Mouse (Mus musculus): ENCODE measurements around the gene Rgl1. TPM values are rescaled to one million over a fixed set of nuclear protein-coding genes. Genes with fewer than 3 reads are reported as not detected.

Gene Rgl1
- polyA plus RNA-seq, 1 experiment from 2014 or later, result 34.8 TPM

DNA sequence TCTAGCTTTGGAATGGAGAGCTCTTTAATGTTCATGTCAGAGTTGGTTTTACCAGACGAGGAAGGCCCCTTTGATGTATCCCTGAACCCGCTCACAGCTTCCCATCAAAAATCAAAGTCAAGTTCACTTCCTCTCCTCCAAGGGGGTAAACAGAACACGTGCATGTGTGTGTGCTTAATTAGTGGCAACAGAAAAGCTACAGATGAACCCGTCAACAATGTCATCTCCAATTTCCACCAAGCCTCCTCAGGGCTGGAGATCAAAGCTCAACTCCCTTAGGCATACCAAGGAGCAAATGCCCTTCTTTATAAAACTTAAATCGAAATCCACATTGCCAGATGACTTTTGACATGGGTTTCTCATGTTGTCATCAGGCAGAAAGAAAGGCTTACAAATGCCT, 191.1 kb downstream of the Rgl1 start:
- Histone ChIP-seq H3K9me3 (ENCODE audit: control insufficient read depth, low read length) (no peaks in the 10 kb centered on the region), H3K4me1 (ENCODE audit: control insufficient read depth, insufficient read depth, low read length) (peaks cover 29% of the 10 kb centered on the region), H3K4me2 (ENCODE audit: low read depth) (no peak overlapping the region), H3K36me3 (ENCODE audit: control insufficient read depth, insufficient read depth, low read length) (no peaks in the 10 kb centered on the region), H3K27ac (ENCODE audit: low read depth, low read length) (no peak overlapping the region), H3K27me3 (ENCODE audit: control insufficient read depth, insufficient read depth, low read length) (no peaks in the 10 kb centered on the region), H3K9ac (ENCODE audit: low read length) (no peak overlapping the region), H3K4me3 (ENCODE audit: low read depth, low read length) (no peak overlapping the region)
- ATAC-seq (ENCODE audit: insufficient read depth, low FRiP score, low TSS enrichment), result no peak
- DNase-seq (ENCODE audit: low spot score), result no peak
- 70% methylated on average over 5 of the region's 5 CpGs for WGBS

GRCm38 (mm10) chr1:152573470-152574059, 192.6 kb downstream of the Rgl1 start:
- H3K4me3 ChIP-seq (ENCODE audit: low read depth, low read length), result no peak overlapping the region

DNA sequence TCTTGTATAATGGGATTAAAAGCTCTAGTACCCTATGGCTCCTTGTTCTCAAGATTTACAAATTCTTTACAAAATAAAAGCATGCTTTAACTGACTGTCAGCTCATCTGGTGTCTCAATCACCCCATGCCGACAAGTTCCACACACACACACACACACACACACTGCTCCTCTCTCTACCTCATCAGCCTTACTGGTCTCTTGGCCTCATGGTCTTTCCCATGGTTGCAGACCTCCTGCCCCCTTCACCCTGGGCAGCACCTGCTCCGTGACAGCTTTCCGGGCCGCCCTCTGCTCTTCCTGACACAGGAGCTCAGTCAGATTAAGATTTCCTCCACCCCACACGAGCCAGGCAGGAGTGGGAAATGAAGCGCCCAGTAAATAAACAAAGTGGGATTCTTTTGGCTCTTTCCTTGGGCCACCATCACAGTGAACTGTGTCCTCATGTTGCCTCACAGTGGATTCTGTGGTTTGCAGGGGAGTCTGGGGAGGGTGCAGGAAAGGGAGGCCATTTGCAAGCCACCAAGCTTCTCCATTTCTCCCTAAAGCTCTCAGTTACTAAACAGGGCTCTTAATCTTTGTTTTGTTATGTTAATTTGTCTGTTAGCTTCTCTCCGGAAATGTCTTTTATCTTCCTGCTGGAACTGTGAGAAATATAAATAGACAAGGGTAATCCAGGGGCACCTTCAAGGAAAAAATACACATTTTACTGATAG, 193.2 kb downstream of the Rgl1 start:
- DNase-seq (ENCODE audit: low spot score) (no peak), ATAC-seq (ENCODE audit: insufficient read depth, low FRiP score, low TSS enrichment) (peak; percentile 17; the same call in 1 of the 2 replicates)
- Histone ChIP-seq H3K9me3 (ENCODE audit: control insufficient read depth, low read length) (no peaks in the 10 kb centered on the region), H3K4me3 (ENCODE audit: low read depth, low read length) (no peak overlapping the region), H3K27ac (ENCODE audit: low read depth, low read length) (no peak overlapping the region), H3K27me3 (ENCODE audit: control insufficient read depth, insufficient read depth, low read length) (no peaks in the 10 kb centered on the region), H3K9ac (ENCODE audit: low read length) (no peak overlapping the region), H3K36me3 (ENCODE audit: control insufficient read depth, insufficient read depth, low read length) (no peaks in the 10 kb centered on the region), H3K4me2 (ENCODE audit: low read depth) (no peak overlapping the region), H3K4me1 (ENCODE audit: control insufficient read depth, insufficient read depth, low read length) (peaks cover 34% of the 10 kb centered on the region)
- 30% methylated on average over 7 of the region's 7 CpGs for WGBS

More at GRCm38 (mm10) chr1:152573470-152574059, 192.6 kb downstream of the Rgl1 start:
- Histone ChIP-seq H3K36me3 (ENCODE audit: control insufficient read depth, insufficient read depth, low read length) (no peaks in the 10 kb centered on the region), H3K27ac (ENCODE audit: low read depth, low read length) (no peak overlapping the region), H3K4me1 (ENCODE audit: control insufficient read depth, insufficient read depth, low read length) (peaks cover 29% of the 10 kb centered on the region), H3K4me2 (ENCODE audit: low read depth) (no peak overlapping the region), H3K9me3 (ENCODE audit: control insufficient read depth, low read length) (no peaks in the 10 kb centered on the region), H3K9ac (ENCODE audit: low read length) (no peak overlapping the region), H3K27me3 (ENCODE audit: control insufficient read depth, insufficient read depth, low read length) (no peaks in the 10 kb centered on the region)
- WGBS, result 60% methylated on average over 8 of the region's 8 CpGs
- DNase-seq (ENCODE audit: low spot score) (no peak), ATAC-seq (ENCODE audit: insufficient read depth, low FRiP score, low TSS enrichment) (0 out of 2 replicates have a peak, but pooled peaks have one; percentile 9)

- no peak overlapping the region for H3K4me3 ChIP-seq (ENCODE audit: low read depth, low read length)
- H3K4me1 ChIP-seq (ENCODE audit: control insufficient read depth, insufficient read depth, low read length), result peaks cover 32% of the 10 kb centered on the region
- ATAC-seq (ENCODE audit: insufficient read depth, low FRiP score, low TSS enrichment), result no peak
- H3K36me3 ChIP-seq (ENCODE audit: control insufficient read depth, insufficient read depth, low read length), result no peaks in the 10 kb centered on the region
- H3K9ac ChIP-seq (ENCODE audit: low read length), result no peak overlapping the region
- H3K4me2 ChIP-seq (ENCODE audit: low read depth), result no peak overlapping the region
- 93% methylated on average over 14 of the region's 14 CpGs for WGBS
- no peaks in the 10 kb centered on the region for H3K27me3 ChIP-seq (ENCODE audit: control insufficient read depth, insufficient read depth, low read length)
- no peak for DNase-seq (ENCODE audit: low spot score)
- no peaks in the 10 kb centered on the region for H3K9me3 ChIP-seq (ENCODE audit: control insufficient read depth, low read length)
- no peak overlapping the region for H3K27ac ChIP-seq (ENCODE audit: low read depth, low read length)
These were observed 194.8 kb downstream of the Rgl1 start for GRCm38 (mm10) chr1:152571340-152571739.

DNA sequence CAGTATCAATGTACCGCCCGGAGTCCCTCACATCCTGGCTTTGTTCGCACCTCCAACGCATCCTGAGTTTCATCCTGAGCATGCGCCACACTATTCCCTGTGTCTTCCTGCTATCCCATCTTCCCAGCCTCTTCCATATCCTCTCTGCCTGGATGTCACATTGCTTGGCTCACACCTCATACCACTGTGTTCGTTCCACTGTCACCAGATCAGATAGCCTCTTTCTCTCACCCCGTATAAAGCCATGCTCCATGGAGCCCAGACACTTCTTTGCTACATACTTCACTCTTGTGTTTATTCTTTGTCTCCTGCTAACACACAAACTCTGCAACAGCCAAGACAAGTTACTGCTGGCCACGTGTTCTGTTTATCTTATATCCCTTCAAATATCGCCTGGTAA, 195.5 kb downstream of the Rgl1 start:
- H3K9me3 ChIP-seq (ENCODE audit: control insufficient read depth, low read length), result no peaks in the 10 kb centered on the region
- H3K36me3 ChIP-seq (ENCODE audit: control insufficient read depth, insufficient read depth, low read length), result no peaks in the 10 kb centered on the region
- H3K4me3 ChIP-seq (ENCODE audit: low read depth, low read length), result no peak overlapping the region
- no peak overlapping the region for H3K4me2 ChIP-seq (ENCODE audit: low read depth)
- DNase-seq (ENCODE audit: low spot score) (no peak), ATAC-seq (ENCODE audit: insufficient read depth, low FRiP score, low TSS enrichment) (no peak)
- H3K4me1 ChIP-seq (ENCODE audit: control insufficient read depth, insufficient read depth, low read length), result peaks cover 27% of the 10 kb centered on the region
- H3K27ac ChIP-seq (ENCODE audit: low read depth, low read length), result no peak overlapping the region
- 93% methylated on average over 9 of the region's 9 CpGs for WGBS
- H3K9ac ChIP-seq (ENCODE audit: low read length), result no peak overlapping the region
- H3K27me3 ChIP-seq (ENCODE audit: control insufficient read depth, insufficient read depth, low read length), result no peaks in the 10 kb centered on the region

DNA sequence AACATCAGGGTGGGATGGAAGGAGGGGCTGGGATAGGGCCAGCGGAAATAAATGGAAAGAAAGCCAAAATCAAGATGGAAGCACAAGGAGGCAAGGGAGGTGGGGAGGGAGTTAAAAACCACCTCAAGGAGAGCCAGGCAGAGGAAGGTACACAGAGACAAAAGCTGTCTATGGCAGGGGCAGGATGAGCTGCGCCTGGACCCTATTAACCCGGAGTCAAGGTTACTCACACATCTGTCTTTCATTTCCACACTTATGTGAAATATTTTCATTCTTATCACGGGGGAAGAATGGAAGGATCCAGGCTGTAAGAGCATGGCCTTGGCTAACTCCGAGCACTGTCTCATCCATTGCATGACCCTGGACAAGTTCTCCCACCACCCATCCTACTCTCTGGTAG, 202.9 kb downstream of the Rgl1 start:
- no peak overlapping the region for H3K4me2 ChIP-seq (ENCODE audit: low read depth)
- H3K36me3 ChIP-seq (ENCODE audit: control insufficient read depth, insufficient read depth, low read length), result no peaks in the 10 kb centered on the region
- H3K9ac ChIP-seq (ENCODE audit: low read length), result no peak overlapping the region
- no peaks in the 10 kb centered on the region for H3K9me3 ChIP-seq (ENCODE audit: control insufficient read depth, low read length)
- no peaks in the 10 kb centered on the region for H3K27me3 ChIP-seq (ENCODE audit: control insufficient read depth, insufficient read depth, low read length)
- no peak overlapping the region for H3K27ac ChIP-seq (ENCODE audit: low read depth, low read length)
- peaks cover 9% of the 10 kb centered on the region; the same call in 1 of the 2 replicates for H3K4me1 ChIP-seq (ENCODE audit: control insufficient read depth, insufficient read depth, low read length)
- WGBS, result 64% methylated on average over 5 of the region's 5 CpGs
- no peak overlapping the region for H3K4me3 ChIP-seq (ENCODE audit: low read depth, low read length)
- DNase-seq (ENCODE audit: low spot score) (no peak), ATAC-seq (ENCODE audit: insufficient read depth, low FRiP score, low TSS enrichment) (no peak)

GRCm38 (mm10) chr1:152562877-152563276, 203.3 kb downstream of the Rgl1 start:
- Histone ChIP-seq H3K36me3 (ENCODE audit: control insufficient read depth, insufficient read depth, low read length) (no peaks in the 10 kb centered on the region), H3K9me3 (ENCODE audit: control insufficient read depth, low read length) (no peaks in the 10 kb centered on the region), H3K27me3 (ENCODE audit: control insufficient read depth, insufficient read depth, low read length) (no peaks in the 10 kb centered on the region), H3K4me2 (ENCODE audit: low read depth) (no peak overlapping the region), H3K27ac (ENCODE audit: low read depth, low read length) (no peak overlapping the region), H3K4me1 (ENCODE audit: control insufficient read depth, insufficient read depth, low read length) (peaks cover 5% of the 10 kb centered on the region; the same call in 1 of the 2 replicates), H3K9ac (ENCODE audit: low read length) (no peak overlapping the region), H3K4me3 (ENCODE audit: low read depth, low read length) (no peak overlapping the region)
- 87% methylated on average over 6 of the region's 6 CpGs for WGBS
- DNase-seq (ENCODE audit: low spot score), result no peak
- no peak for ATAC-seq (ENCODE audit: insufficient read depth, low FRiP score, low TSS enrichment)

- ATAC-seq (ENCODE audit: insufficient read depth, low FRiP score, low TSS enrichment) (no peak), DNase-seq (ENCODE audit: low spot score) (no peak)
- Histone ChIP-seq H3K36me3 (ENCODE audit: control insufficient read depth, insufficient read depth, low read length) (no peaks in the 10 kb centered on the region), H3K27me3 (ENCODE audit: control insufficient read depth, insufficient read depth, low read length) (no peaks in the 10 kb centered on the region), H3K4me1 (ENCODE audit: control insufficient read depth, insufficient read depth, low read length) (peaks cover 9% of the 10 kb centered on the region), H3K9me3 (ENCODE audit: control insufficient read depth, low read length) (no peaks in the 10 kb centered on the region), H3K9ac (ENCODE audit: low read length) (no peak overlapping the region), H3K4me3 (ENCODE audit: low read depth, low read length) (no peak overlapping the region), H3K4me2 (ENCODE audit: low read depth) (no peak overlapping the region), H3K27ac (ENCODE audit: low read depth, low read length) (no peak overlapping the region)
- WGBS, result 88% methylated on average over 5 of the region's 5 CpGs
These were observed 205.7 kb downstream of the Rgl1 start for GRCm38 (mm10) chr1:152560477-152560876.

All from neural tube, embryonic 11.5 days (tissue).